Mouse (Mus musculus) adrenal gland, postnatal 10 days (tissue): ENCODE results near the gene Phf2. TPM values are rescaled to one million over a fixed set of nuclear protein-coding genes. Genes with fewer than 3 reads are reported as not detected.

ENCODE experiments used
- total RNA-seq, 2 experiments: library from RNA; stranded (reverse); gene quantifications; 2 replicates each; pipeline ENCODE4 v1.2.3; 2021

Gene Phf2
- total RNA-seq, 2 experiments from 2014 or later: 35.7 to 36.3 TPM

Other genes starting within 250 kb of the Phf2 start
- gene Ptpdc1, start 245.5 kb downstream of the Phf2 start, total RNA-seq: 10 to 100 TPM in 1 of 2 experiments, 1 to 10 TPM in 1; 7.5 to 11.8 TPM
- gene Barx1, start 208.1 kb downstream of the Phf2 start, total RNA-seq: under 1 TPM in 1 of 2 experiments, not detected in 1; 0.27 TPM
- gene Fam120a, start 96.9 kb upstream of the Phf2 start, total RNA-seq: 100 to 1,000 TPM; 145 to 150 TPM